Mouse (Mus musculus): ENCODE data around the gene Klf4. TPM values are rescaled to one million over a fixed set of nuclear protein-coding genes. Genes with fewer than 3 reads are reported as not detected.

Gene Klf4
- polyA plus RNA-seq, 1 experiment from 2014 or later = 87.8 TPM

DNA sequence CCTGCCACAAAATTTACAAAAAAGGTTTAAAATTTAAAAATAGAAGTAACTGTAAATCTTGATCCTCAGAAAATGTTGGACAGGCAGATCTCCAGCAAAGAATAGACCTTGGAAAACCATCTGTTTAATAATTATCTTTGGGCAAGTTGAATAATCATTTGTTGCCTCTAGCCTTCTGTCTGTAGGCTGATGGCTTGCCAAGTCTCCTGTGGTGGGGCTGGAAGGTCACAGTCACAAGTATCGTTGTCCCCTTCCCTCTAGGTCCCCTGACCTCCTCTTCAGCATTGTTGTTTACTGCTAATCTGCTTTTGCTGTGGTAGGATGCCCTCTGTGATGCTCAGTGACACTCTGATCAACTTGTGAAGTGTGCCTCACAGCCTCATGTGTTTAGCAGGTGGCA is 33.6 kb downstream of the Klf4 start:
- no peak for TF ChIP-seq CTCF (IDR thresholded peaks at IDR 0.05; ENCODE audit: low read depth)
- TF ChIP-seq EP300 (optimal IDR thresholded peaks at IDR 0.05) = no peak
- H3K4me2 ChIP-seq (replicated peaks; ENCODE audit: low read depth) = no peak overlapping the region
- no peak overlapping the region for H3K27ac ChIP-seq (replicated peaks)
- no peak overlapping the region for H3K4me3 ChIP-seq (ENCODE audit: low read depth, low read length)
- no peaks in the 10 kb centered on the region for H3K9me3 ChIP-seq (ENCODE audit: control insufficient read depth, low read length)
- no peaks in the 10 kb centered on the region for H3K27me3 ChIP-seq (ENCODE audit: control insufficient read depth, insufficient read depth, low read length)
- 63% methylated on average over 1 of the region's 1 CpGs for WGBS
- H3K4me1 ChIP-seq (replicated peaks; ENCODE audit: control insufficient read depth, insufficient read depth) = no peaks in the 10 kb centered on the region
- DNase-seq (ENCODE audit: low spot score) = no peak
- no peak overlapping the region for H3K9ac ChIP-seq (ENCODE audit: low read length)
- no peaks in the 10 kb centered on the region for H3K36me3 ChIP-seq (ENCODE audit: control insufficient read depth, insufficient read depth, low read length)
- no peak for ATAC-seq (ENCODE audit: low FRiP score, low TSS enrichment)

DNA sequence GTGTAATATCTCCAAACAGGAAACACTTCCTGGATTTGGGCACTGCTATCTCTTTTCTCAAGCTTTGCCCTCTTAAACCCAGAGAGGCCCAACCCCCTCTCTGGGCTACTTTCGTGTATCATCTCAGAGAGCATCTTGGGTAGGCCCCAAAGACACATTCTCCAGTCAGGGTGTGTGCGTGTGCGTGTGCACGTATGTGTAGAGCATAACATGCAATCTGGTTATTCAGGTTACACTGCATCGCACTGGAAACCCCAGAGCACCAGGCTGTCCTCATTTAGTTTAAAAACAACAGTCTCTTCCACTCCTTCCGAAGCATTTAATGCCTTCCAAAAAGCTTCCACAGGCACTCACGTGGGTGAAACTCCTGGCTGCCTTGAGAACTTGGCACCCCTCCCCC is 35.9 kb downstream of the Klf4 start:
- Histone ChIP-seq H3K36me3 (ENCODE audit: control insufficient read depth, insufficient read depth, low read length) (no peaks in the 10 kb centered on the region), H3K4me2 (replicated peaks; ENCODE audit: low read depth) (no peak overlapping the region), H3K4me1 (replicated peaks; ENCODE audit: control insufficient read depth, insufficient read depth) (no peaks in the 10 kb centered on the region), H3K9me3 (ENCODE audit: control insufficient read depth, low read length) (no peaks in the 10 kb centered on the region), H3K9ac (ENCODE audit: low read length) (no peak overlapping the region), H3K27me3 (ENCODE audit: control insufficient read depth, insufficient read depth, low read length) (no peaks in the 10 kb centered on the region), H3K4me3 (ENCODE audit: low read depth, low read length) (no peak overlapping the region), H3K27ac (replicated peaks) (0 out of 2 replicates have a peak overlapping the region, but pooled peaks have one; percentile 53)
- no peak for TF ChIP-seq CTCF (IDR thresholded peaks at IDR 0.05; ENCODE audit: low read depth)
- no peak for TF ChIP-seq EP300 (optimal IDR thresholded peaks at IDR 0.05)
- ATAC-seq (ENCODE audit: low FRiP score, low TSS enrichment) = 0 out of 2 replicates have a peak, but pooled peaks have one; percentile 51
- no peak for DNase-seq (ENCODE audit: low spot score)
- WGBS = 66% methylated on average over 7 of the region's 7 CpGs

DNA sequence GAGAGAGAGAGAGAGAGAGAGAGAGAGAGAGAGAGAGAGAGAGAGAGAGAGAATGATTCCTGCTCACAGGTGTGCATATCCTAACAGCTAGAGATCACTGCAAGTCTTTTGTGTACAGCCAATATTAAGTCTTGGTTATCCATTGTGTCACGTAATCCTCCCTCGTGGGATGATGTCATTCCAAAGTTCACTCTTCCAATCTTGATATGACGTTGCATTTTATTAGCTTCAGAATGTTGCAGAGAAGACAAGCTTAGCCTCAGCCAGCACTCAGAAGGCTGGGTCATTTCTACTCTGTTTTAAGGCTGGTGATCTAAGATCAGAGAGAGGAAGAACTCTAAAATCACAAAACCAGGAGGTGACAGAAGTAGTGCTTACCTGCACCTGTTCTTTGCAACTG is 39.0 kb downstream of the Klf4 start:
- Histone ChIP-seq H3K4me2 (replicated peaks; ENCODE audit: low read depth) (no peak overlapping the region), H3K27me3 (ENCODE audit: control insufficient read depth, insufficient read depth, low read length) (no peaks in the 10 kb centered on the region), H3K4me3 (ENCODE audit: low read depth, low read length) (no peak overlapping the region), H3K9me3 (ENCODE audit: control insufficient read depth, low read length) (no peaks in the 10 kb centered on the region), H3K36me3 (ENCODE audit: control insufficient read depth, insufficient read depth, low read length) (no peaks in the 10 kb centered on the region), H3K9ac (ENCODE audit: low read length) (no peak overlapping the region), H3K4me1 (replicated peaks; ENCODE audit: control insufficient read depth, insufficient read depth) (no peaks in the 10 kb centered on the region), H3K27ac (replicated peaks) (no peak overlapping the region)
- ATAC-seq (ENCODE audit: low FRiP score, low TSS enrichment) (no peak), DNase-seq (ENCODE audit: low spot score) (no peak)
- TF ChIP-seq CTCF (IDR thresholded peaks at IDR 0.05; ENCODE audit: low read depth) (no peak), EP300 (optimal IDR thresholded peaks at IDR 0.05) (no peak)
- WGBS = 57% methylated on average over 3 of the region's 3 CpGs

DNA sequence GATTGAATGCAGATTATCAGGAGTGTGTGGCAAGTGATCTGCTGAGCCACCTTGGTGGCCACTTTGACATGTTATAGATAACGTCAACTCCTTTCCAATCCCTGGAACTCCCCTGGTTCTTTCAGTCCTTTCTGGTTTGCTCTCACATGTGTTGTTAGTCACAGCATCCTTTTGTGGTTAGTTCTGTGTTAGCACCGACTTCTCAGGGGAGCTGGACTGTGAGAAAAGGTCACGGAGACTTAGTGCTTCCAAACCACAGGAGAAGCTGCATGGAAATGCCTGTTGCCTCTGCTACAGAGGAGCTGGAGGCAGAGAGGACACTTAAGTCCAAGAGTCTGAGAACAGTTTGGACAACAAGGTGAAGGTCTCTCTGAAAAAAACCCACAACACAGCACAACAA is 42.9 kb downstream of the Klf4 start:
- ATAC-seq (ENCODE audit: low FRiP score, low TSS enrichment) = no peak

DNA sequence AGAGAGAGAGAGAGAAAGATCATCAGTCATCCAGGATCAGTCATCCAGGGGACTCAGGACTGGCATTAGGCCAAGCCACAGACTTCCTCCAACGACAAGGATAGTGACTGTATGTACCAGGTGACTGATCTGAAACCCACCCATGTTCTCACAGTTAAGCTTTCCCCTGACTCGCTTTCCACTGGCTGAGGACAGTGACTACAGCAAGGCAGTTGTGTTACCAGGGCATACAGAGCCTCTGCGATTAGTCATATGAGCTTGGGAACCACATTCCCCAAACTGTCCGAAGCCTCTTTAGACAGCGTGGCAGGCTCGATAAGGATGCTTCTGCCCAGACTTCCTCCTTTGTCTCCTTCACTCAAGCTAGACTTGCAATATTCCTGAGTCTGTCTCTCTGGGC is 43.7 kb downstream of the Klf4 start:
- Histone ChIP-seq H3K9me3 (ENCODE audit: control insufficient read depth, low read length) (no peaks in the 10 kb centered on the region), H3K9ac (ENCODE audit: low read length) (no peak overlapping the region), H3K4me3 (ENCODE audit: low read depth, low read length) (no peak overlapping the region), H3K27me3 (ENCODE audit: control insufficient read depth, insufficient read depth, low read length) (no peaks in the 10 kb centered on the region), H3K36me3 (ENCODE audit: control insufficient read depth, insufficient read depth, low read length) (no peaks in the 10 kb centered on the region), H3K4me2 (replicated peaks; ENCODE audit: low read depth) (no peak overlapping the region), H3K4me1 (replicated peaks; ENCODE audit: control insufficient read depth, insufficient read depth) (no peaks in the 10 kb centered on the region), H3K27ac (replicated peaks) (no peak overlapping the region)
- no peak for ATAC-seq (ENCODE audit: low FRiP score, low TSS enrichment)
- WGBS = 71% methylated on average over 6 of the region's 6 CpGs
- TF ChIP-seq CTCF (IDR thresholded peaks at IDR 0.05; ENCODE audit: low read depth) = no peak
- no peak for TF ChIP-seq EP300 (optimal IDR thresholded peaks at IDR 0.05)
- no peak for DNase-seq (ENCODE audit: low spot score)

More for the DNA sequence above, 42.9 kb downstream of the Klf4 start:
- no peak overlapping the region for H3K4me3 ChIP-seq (ENCODE audit: low read depth, low read length)
- 68% methylated on average over 3 of the region's 3 CpGs for WGBS
- no peaks in the 10 kb centered on the region for H3K4me1 ChIP-seq (replicated peaks; ENCODE audit: control insufficient read depth, insufficient read depth)
- no peak overlapping the region for H3K27ac ChIP-seq (replicated peaks)
- no peaks in the 10 kb centered on the region for H3K27me3 ChIP-seq (ENCODE audit: control insufficient read depth, insufficient read depth, low read length)
- TF ChIP-seq EP300 (optimal IDR thresholded peaks at IDR 0.05) = no peak
- no peak for TF ChIP-seq CTCF (IDR thresholded peaks at IDR 0.05; ENCODE audit: low read depth)
- no peak overlapping the region for H3K4me2 ChIP-seq (replicated peaks; ENCODE audit: low read depth)
- DNase-seq (ENCODE audit: low spot score) = no peak
- no peak overlapping the region for H3K9ac ChIP-seq (ENCODE audit: low read length)
- H3K9me3 ChIP-seq (ENCODE audit: control insufficient read depth, low read length) = no peaks in the 10 kb centered on the region
- no peaks in the 10 kb centered on the region for H3K36me3 ChIP-seq (ENCODE audit: control insufficient read depth, insufficient read depth, low read length)

DNA sequence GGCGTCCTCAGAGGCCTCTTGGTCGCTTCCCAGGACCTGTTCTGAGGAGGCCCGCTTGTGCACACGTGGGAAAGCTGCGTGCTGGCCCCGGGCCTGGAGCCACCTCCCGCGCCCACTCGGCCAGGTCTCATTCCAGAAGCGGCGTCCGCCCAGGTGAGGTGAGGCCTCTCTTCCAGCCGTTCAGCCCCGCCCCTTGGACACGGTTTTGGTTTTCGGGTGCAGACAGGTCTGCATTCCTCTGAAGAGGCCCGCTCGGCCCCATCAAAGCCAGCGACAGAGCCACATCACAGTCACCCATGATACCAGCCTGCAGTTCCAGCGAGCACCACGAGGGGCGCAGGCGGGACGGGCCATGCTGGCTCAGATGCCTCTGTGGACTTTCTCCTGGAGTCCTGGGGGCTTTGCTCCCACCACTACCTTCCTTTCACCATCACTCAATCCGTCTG is 51.9 kb downstream of the Klf4 start:
- Histone ChIP-seq H3K36me3 (ENCODE audit: control insufficient read depth, insufficient read depth, low read length) (no peaks in the 10 kb centered on the region), H3K9ac (ENCODE audit: low read length) (peak overlapping the region; percentile 36; the same call in 1 of the 2 replicates), H3K4me1 (replicated peaks; ENCODE audit: control insufficient read depth, insufficient read depth) (no peaks in the 10 kb centered on the region), H3K27me3 (ENCODE audit: control insufficient read depth, insufficient read depth, low read length) (no peaks in the 10 kb centered on the region), H3K4me3 (ENCODE audit: low read depth, low read length) (no peak overlapping the region), H3K9me3 (ENCODE audit: control insufficient read depth, low read length) (no peaks in the 10 kb centered on the region), H3K4me2 (replicated peaks; ENCODE audit: low read depth) (peak overlapping the region; percentile 48), H3K27ac (replicated peaks) (no peak overlapping the region)
- WGBS = 12% methylated on average over 25 of the region's 25 CpGs
- ATAC-seq (ENCODE audit: low FRiP score, low TSS enrichment) = peak; percentile 72
- DNase-seq (ENCODE audit: low spot score) = peak; percentile 84
- TF ChIP-seq EP300 (optimal IDR thresholded peaks at IDR 0.05) (no peak), CTCF (IDR thresholded peaks at IDR 0.05; ENCODE audit: low read depth) (peak; percentile 95)

Measured in stomach, postnatal 0 days (tissue).